Mouse (Mus musculus): ENCODE results near the gene Anapc2. TPM values are rescaled to one million over a fixed set of nuclear protein-coding genes. Genes with fewer than 3 reads are reported as not detected.

The Anapc2 gene
- polyA plus RNA-seq, 1 experiment from 2014 or later, result 40.5 TPM

GRCm38 (mm10) chr2:25238106-25238505 lies 34.2 kb upstream of the Anapc2 start:
- Histone ChIP-seq H3K4me2 (ENCODE audit: low read depth, low read length) (no peak overlapping the region), H3K4me1 (ENCODE audit: control insufficient read depth, low read depth, low read length) (peaks cover 19% of the 10 kb centered on the region), H3K27me3 (ENCODE audit: control insufficient read depth, insufficient read depth, low read depth, low read length) (peaks cover 26% of the 10 kb centered on the region), H3K9me3 (replicated peaks; ENCODE audit: control insufficient read depth, low read length) (no peaks in the 10 kb centered on the region), H3K4me3 (ENCODE audit: low read depth, low read length) (no peak overlapping the region), H3K9ac (ENCODE audit: low read depth, low read length) (no peak overlapping the region), H3K36me3 (ENCODE audit: control insufficient read depth, insufficient read depth) (no peaks in the 10 kb centered on the region), H3K27ac (ENCODE audit: low read length) (no peak overlapping the region)
- no peak for ATAC-seq (ENCODE audit: low read depth)

- Histone ChIP-seq H3K27ac (ENCODE audit: low read length) (no peak overlapping the region), H3K9ac (ENCODE audit: low read depth, low read length) (no peak overlapping the region), H3K9me3 (replicated peaks; ENCODE audit: control insufficient read depth, low read length) (no peaks in the 10 kb centered on the region), H3K27me3 (ENCODE audit: control insufficient read depth, insufficient read depth, low read depth, low read length) (peaks cover 29% of the 10 kb centered on the region), H3K36me3 (ENCODE audit: control insufficient read depth, insufficient read depth) (no peaks in the 10 kb centered on the region), H3K4me1 (ENCODE audit: control insufficient read depth, low read depth, low read length) (peaks cover 19% of the 10 kb centered on the region), H3K4me3 (ENCODE audit: low read depth, low read length) (no peak overlapping the region), H3K4me2 (ENCODE audit: low read depth, low read length) (no peak overlapping the region)
- ATAC-seq (ENCODE audit: low read depth), result no peak
- 64% methylated on average over 3 of the region's 3 CpGs for WGBS (ENCODE audit: insufficient replicate concordance)
Measured at GRCm38 (mm10) chr2:25239766-25240165, 32.5 kb upstream of the Anapc2 start.

- Histone ChIP-seq H3K4me1 (ENCODE audit: control insufficient read depth, low read depth, low read length) (peaks cover 19% of the 10 kb centered on the region), H3K27me3 (ENCODE audit: control insufficient read depth, insufficient read depth, low read depth, low read length) (peaks cover 29% of the 10 kb centered on the region), H3K9me3 (replicated peaks; ENCODE audit: control insufficient read depth, low read length) (no peaks in the 10 kb centered on the region), H3K4me2 (ENCODE audit: low read depth, low read length) (peak overlapping the region; percentile 73), H3K27ac (ENCODE audit: low read length) (no peak overlapping the region), H3K4me3 (ENCODE audit: low read depth, low read length) (peak overlapping the region; percentile 56), H3K36me3 (ENCODE audit: control insufficient read depth, insufficient read depth) (no peaks in the 10 kb centered on the region), H3K9ac (ENCODE audit: low read depth, low read length) (no peak overlapping the region)
- 45% methylated on average over 8 of the region's 8 CpGs for WGBS (ENCODE audit: insufficient replicate concordance)
- ATAC-seq (ENCODE audit: low read depth), result no peak
Measured at GRCm38 (mm10) chr2:25240310-25240709, 32.0 kb upstream of the Anapc2 start.

DNA sequence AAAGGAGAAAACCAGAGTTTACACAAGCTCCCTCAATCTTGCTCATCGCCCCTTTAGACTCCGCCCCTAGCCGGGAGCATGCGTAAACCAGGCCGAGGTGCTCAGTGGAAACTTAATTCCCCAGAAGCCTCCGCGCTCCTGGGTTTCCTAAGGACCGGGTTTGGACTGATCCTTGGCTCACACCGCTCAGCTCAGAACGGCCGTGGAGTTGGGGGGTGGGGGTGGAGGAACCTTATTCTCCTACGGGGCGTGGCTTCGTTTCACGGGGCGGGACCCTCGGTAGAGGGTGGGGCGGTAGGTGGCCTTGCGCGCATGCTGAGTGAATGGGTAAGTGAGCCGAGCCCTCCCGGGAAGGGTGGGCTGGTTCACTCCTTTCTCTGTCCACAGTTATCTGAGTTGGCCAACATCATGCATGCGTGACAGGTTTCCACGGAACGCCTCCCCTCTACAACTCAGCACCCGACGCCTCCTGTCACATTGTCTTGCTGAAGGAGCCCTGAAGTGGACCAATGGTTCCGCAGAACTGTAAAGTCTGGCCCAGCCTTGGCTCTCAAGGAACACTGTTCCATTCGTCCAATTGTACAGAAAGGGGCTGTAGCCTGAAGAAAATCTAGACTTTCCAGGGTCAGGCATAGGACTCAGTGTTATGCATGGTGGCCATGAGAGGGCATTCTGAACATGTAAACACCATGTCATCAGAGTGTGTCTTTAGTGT lies 31.4 kb upstream of the Anapc2 start:
- H3K4me2 ChIP-seq (ENCODE audit: low read depth, low read length), result peak overlapping the region; percentile 73
- H3K27ac ChIP-seq (ENCODE audit: low read length), result no peak overlapping the region
- H3K9me3 ChIP-seq (replicated peaks; ENCODE audit: control insufficient read depth, low read length), result no peaks in the 10 kb centered on the region
- peaks cover 19% of the 10 kb centered on the region for H3K4me1 ChIP-seq (ENCODE audit: control insufficient read depth, low read depth, low read length)
- ATAC-seq (ENCODE audit: low read depth), result peak; percentile 69
- peaks cover 29% of the 10 kb centered on the region for H3K27me3 ChIP-seq (ENCODE audit: control insufficient read depth, insufficient read depth, low read depth, low read length)
- peak overlapping the region; percentile 56 for H3K4me3 ChIP-seq (ENCODE audit: low read depth, low read length)
- under 1% methylated on average over 29 of the region's 29 CpGs for WGBS (ENCODE audit: insufficient replicate concordance)
- H3K36me3 ChIP-seq (ENCODE audit: control insufficient read depth, insufficient read depth), result no peaks in the 10 kb centered on the region
- H3K9ac ChIP-seq (ENCODE audit: low read depth, low read length), result peak overlapping the region; percentile 45; the same call in 1 of the 2 replicates

- Histone ChIP-seq H3K36me3 (ENCODE audit: control insufficient read depth, insufficient read depth) (no peaks in the 10 kb centered on the region), H3K9me3 (replicated peaks; ENCODE audit: control insufficient read depth, low read length) (no peaks in the 10 kb centered on the region), H3K4me1 (ENCODE audit: control insufficient read depth, low read depth, low read length) (peaks cover 19% of the 10 kb centered on the region), H3K27me3 (ENCODE audit: control insufficient read depth, insufficient read depth, low read depth, low read length) (peaks cover 29% of the 10 kb centered on the region), H3K4me2 (ENCODE audit: low read depth, low read length) (peak overlapping the region; percentile 73), H3K9ac (ENCODE audit: low read depth, low read length) (no peak overlapping the region), H3K4me3 (ENCODE audit: low read depth, low read length) (no peak overlapping the region; the same call in 1 of the 2 replicates), H3K27ac (ENCODE audit: low read length) (no peak overlapping the region)
- 9% methylated on average over 6 of the region's 6 CpGs for WGBS (ENCODE audit: insufficient replicate concordance)
- ATAC-seq (ENCODE audit: low read depth), result no peak
Measured at GRCm38 (mm10) chr2:25241438-25241775, 30.9 kb upstream of the Anapc2 start.

GRCm38 (mm10) chr2:25242101-25242506 lies 30.2 kb upstream of the Anapc2 start, which contains the start of the genes Rnf208 and Cysrt1:
Gene Rnf208 (plus strand): TSS chr2:25242255.
Gene Cysrt1 (minus strand): TSS chr2:25242452.
- Histone ChIP-seq H3K4me1 (ENCODE audit: control insufficient read depth, low read depth, low read length) (peaks cover 19% of the 10 kb centered on the region), H3K9ac (ENCODE audit: low read depth, low read length) (peak within 1 kb of the TSS; percentile 33; the same call in 1 of the 2 replicates), H3K9me3 (replicated peaks; ENCODE audit: control insufficient read depth, low read length) (no peaks in the 10 kb centered on the region), H3K4me3 (ENCODE audit: low read depth, low read length) (peak within 1 kb of the TSS; percentile 56), H3K27ac (ENCODE audit: low read length) (no peak within 1 kb of the TSS), H3K27me3 (ENCODE audit: control insufficient read depth, insufficient read depth, low read depth, low read length) (peaks cover 29% of the 10 kb centered on the region), H3K4me2 (ENCODE audit: low read depth, low read length) (peak within 1 kb of the TSS; percentile 73), H3K36me3 (ENCODE audit: control insufficient read depth, insufficient read depth) (no peaks in the 10 kb centered on the region; the same call in 1 of the 2 replicates)
- ATAC-seq (ENCODE audit: low read depth), result no peak
- WGBS (ENCODE audit: insufficient replicate concordance), result 0% methylated on average over 33 of the region's 59 CpGs

DNA sequence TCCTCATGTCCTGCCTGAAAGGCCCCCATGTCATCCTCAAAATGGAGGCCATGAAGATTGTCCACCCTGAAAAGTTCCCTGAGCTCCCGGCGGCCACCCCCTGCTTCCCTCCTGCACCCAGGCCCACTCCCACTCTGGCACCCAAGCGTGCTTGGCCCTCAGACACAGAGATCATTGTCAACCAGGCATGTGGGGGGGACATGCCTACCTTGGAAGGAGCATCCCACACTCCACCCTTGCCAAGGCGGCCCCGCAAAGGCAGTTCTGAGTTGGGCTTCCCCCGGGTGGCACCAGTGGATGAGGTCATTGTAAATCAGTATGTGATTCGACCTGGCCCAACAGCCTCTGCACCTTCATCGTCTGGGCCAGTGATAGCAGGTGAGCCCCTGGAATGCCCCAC lies 28.9 kb upstream of the Anapc2 start:
- Histone ChIP-seq H3K9me3 (replicated peaks; ENCODE audit: control insufficient read depth, low read length) (no peaks in the 10 kb centered on the region), H3K4me3 (ENCODE audit: low read depth, low read length) (no peak overlapping the region), H3K27ac (ENCODE audit: low read length) (no peak overlapping the region), H3K36me3 (ENCODE audit: control insufficient read depth, insufficient read depth) (no peaks in the 10 kb centered on the region; the same call in none of the 2 replicates), H3K4me1 (ENCODE audit: control insufficient read depth, low read depth, low read length) (peaks cover 19% of the 10 kb centered on the region), H3K27me3 (ENCODE audit: control insufficient read depth, insufficient read depth, low read depth, low read length) (peaks cover 29% of the 10 kb centered on the region), H3K9ac (ENCODE audit: low read depth, low read length) (no peak overlapping the region), H3K4me2 (ENCODE audit: low read depth, low read length) (no peak overlapping the region)
- no peak for ATAC-seq (ENCODE audit: low read depth)
- WGBS (ENCODE audit: insufficient replicate concordance), result 66% methylated on average over 8 of the region's 8 CpGs

DNA sequence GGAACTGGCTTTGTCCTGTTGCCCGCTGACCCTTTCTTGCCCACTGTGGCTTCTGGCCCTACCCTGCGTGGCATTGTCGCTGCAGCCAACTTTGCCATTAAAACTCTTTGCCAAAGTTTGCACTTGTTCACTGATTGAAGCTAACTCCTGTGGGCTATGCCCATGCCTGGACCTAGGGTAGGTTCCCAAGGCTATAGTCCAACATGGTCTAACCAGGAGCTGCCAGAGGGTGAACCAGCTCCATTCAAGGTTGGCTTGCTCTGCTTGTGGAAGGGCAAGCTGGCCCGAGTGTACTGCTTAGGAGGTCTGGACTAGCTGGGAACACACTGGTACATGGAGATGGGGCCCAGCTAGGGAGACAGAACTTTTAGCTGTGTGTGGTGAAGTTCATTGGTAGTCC lies 28.1 kb upstream of the Anapc2 start:
- no peaks in the 10 kb centered on the region for H3K9me3 ChIP-seq (replicated peaks; ENCODE audit: control insufficient read depth, low read length)
- no peak overlapping the region for H3K4me3 ChIP-seq (ENCODE audit: low read depth, low read length)
- H3K27me3 ChIP-seq (ENCODE audit: control insufficient read depth, insufficient read depth, low read depth, low read length), result peaks cover 29% of the 10 kb centered on the region
- no peak overlapping the region for H3K9ac ChIP-seq (ENCODE audit: low read depth, low read length)
- peaks cover 4% of the 10 kb centered on the region for H3K36me3 ChIP-seq (ENCODE audit: control insufficient read depth, insufficient read depth)
- peaks cover 19% of the 10 kb centered on the region for H3K4me1 ChIP-seq (ENCODE audit: control insufficient read depth, low read depth, low read length)
- H3K4me2 ChIP-seq (ENCODE audit: low read depth, low read length), result no peak overlapping the region
- no peak overlapping the region for H3K27ac ChIP-seq (ENCODE audit: low read length)
- ATAC-seq (ENCODE audit: low read depth), result no peak
- WGBS (ENCODE audit: insufficient replicate concordance), result 75% methylated on average over 4 of the region's 4 CpGs

GRCm38 (mm10) chr2:25246183-25247072 lies 25.9 kb upstream of the Anapc2 start, which contains the start of gene AL732309.1:
Gene AL732309.1 (minus strand): TSS chr2:25246863.
- H3K4me3 ChIP-seq (ENCODE audit: low read depth, low read length), result no peak within 1 kb of the TSS
- ATAC-seq (ENCODE audit: low read depth), result no peak
- H3K27ac ChIP-seq (ENCODE audit: low read length), result no peak within 1 kb of the TSS

More at GRCm38 (mm10) chr2:25246183-25247072, 25.9 kb upstream of the Anapc2 start, which contains the start of gene AL732309.1:
- no peaks in the 10 kb centered on the region for H3K9me3 ChIP-seq (replicated peaks; ENCODE audit: control insufficient read depth, low read length)
- WGBS (ENCODE audit: insufficient replicate concordance), result 78% methylated on average over 10 of the region's 10 CpGs
- H3K36me3 ChIP-seq (ENCODE audit: control insufficient read depth, insufficient read depth), result peaks cover 15% of the 10 kb centered on the region
- H3K27me3 ChIP-seq (ENCODE audit: control insufficient read depth, insufficient read depth, low read depth, low read length), result peaks cover 20% of the 10 kb centered on the region
- no peak within 1 kb of the TSS for H3K4me2 ChIP-seq (ENCODE audit: low read depth, low read length)
- peaks cover 12% of the 10 kb centered on the region for H3K4me1 ChIP-seq (ENCODE audit: control insufficient read depth, low read depth, low read length)
- no peak within 1 kb of the TSS for H3K9ac ChIP-seq (ENCODE audit: low read depth, low read length)

All from liver, embryonic 16.5 days (tissue).